ENCODE assay signal across 8 mouse cellular contexts in the genomic region with DNA sequence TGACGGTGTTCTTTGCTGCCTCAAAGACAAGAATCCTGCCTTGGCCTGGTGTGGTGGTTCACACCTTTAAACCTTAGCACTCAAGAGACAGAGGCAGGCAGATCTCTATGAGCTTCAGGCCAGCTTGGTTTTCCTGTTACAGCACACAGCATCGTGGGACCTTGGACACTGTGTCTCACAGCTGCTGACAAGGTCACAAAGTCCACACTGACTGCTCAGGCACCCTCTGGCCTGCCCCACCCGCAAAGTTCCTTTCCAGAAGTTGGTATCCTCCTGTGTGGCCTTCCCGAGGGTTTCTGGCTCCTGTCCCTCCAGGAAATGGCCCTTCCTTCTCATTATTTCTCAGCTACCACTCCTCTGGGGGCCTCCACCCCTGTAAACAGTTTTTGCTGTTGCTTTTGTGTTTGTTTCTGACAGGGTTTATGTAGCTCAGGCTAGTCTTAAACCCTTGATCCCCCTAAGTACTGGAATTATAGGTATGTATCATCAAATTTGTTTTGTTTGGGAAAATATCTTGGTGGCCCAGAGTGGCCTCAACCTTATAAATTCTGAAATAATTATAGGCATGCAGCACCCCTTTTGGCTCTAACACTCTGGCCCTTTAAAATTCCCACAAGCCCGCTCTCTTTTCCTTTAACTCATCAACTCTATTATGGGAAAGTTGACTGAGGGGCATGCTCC. TPM values are rescaled to one million over a fixed set of nuclear protein-coding genes. Genes with fewer than 3 reads are reported as not detected.
DNase-seq lines count a peak whose midpoint lies in the region; ATAC-seq and TF ChIP-seq lines count a peak whose summit lies in the region.

Gene Pabpc4, plus strand, starts transcription at position 631 of the 681 bp plus-strand sequence.

- intact Hi-C loops in left cerebral cortex, postnatal 10 days (cut with DNase I), result no loop called here

- H3K27me3 ChIP-seq in lung, embryonic 16.5 days (ENCODE audit: control insufficient read depth, insufficient read depth, low read depth, low read length), result no peaks in the 10 kb centered on the region
- no peaks in the 10 kb centered on the region for H3K27me3 ChIP-seq in embryonic facial prominence, embryonic 13.5 days
- no peaks in the 10 kb centered on the region for H3K27me3 ChIP-seq in heart, embryonic 14.5 days (ENCODE audit: control insufficient read depth, insufficient read depth, low read length)
- no peaks in the 10 kb centered on the region for H3K27me3 ChIP-seq in midbrain, postnatal 0 days (ENCODE audit: insufficient read depth, low read length)

- H3K36me3 ChIP-seq in lung, embryonic 16.5 days (ENCODE audit: control insufficient read depth, insufficient read depth, low read length), result no peaks in the 10 kb centered on the region
- no peaks in the 10 kb centered on the region for H3K36me3 ChIP-seq in embryonic facial prominence, embryonic 13.5 days
- no peaks in the 10 kb centered on the region for H3K36me3 ChIP-seq in heart, embryonic 14.5 days (ENCODE audit: control insufficient read depth, insufficient read depth, low read length)
- no peaks in the 10 kb centered on the region for H3K36me3 ChIP-seq in midbrain, postnatal 0 days (ENCODE audit: insufficient read depth, low read length)

- no peak within 1 kb of the TSS for H3K4me3 ChIP-seq in lung, embryonic 16.5 days (ENCODE audit: low read length)
- no peak within 1 kb of the TSS for H3K4me3 ChIP-seq in embryonic facial prominence, embryonic 13.5 days
- H3K4me3 ChIP-seq in heart, embryonic 14.5 days (ENCODE audit: control insufficient read depth in 1 of 2, insufficient read depth in 1 of 2, low read depth in 1 of 2, low read length in 2 of 2), result no peak within 1 kb of the TSS
- H3K4me3 ChIP-seq in midbrain, postnatal 0 days (ENCODE audit: low read depth, low read length), result no peak within 1 kb of the TSS

- WGBS in lung, embryonic 16.5 days, result 60% methylated on average over 5 of the region's 5 CpGs
- WGBS in embryonic facial prominence, embryonic 13.5 days, result 70% methylated on average over 5 of the region's 5 CpGs
- WGBS in heart, embryonic 14.5 days, result 55% methylated on average over 5 of the region's 5 CpGs
- 80% methylated on average over 5 of the region's 5 CpGs for WGBS in midbrain, postnatal 0 days

- H3K27ac ChIP-seq in lung, embryonic 16.5 days (ENCODE audit: low read length), result no peak within 1 kb of the TSS
- H3K27ac ChIP-seq in embryonic facial prominence, embryonic 13.5 days, result no peak within 1 kb of the TSS
- no peak within 1 kb of the TSS for H3K27ac ChIP-seq in heart, embryonic 14.5 days (replicated peaks in 1 of 2; ENCODE audit: control insufficient read depth in 1 of 2, insufficient read depth in 1 of 2, low read depth in 2 of 2, low read length in 2 of 2)
- H3K27ac ChIP-seq in midbrain, postnatal 0 days (ENCODE audit: low read depth, low read length), result no peak within 1 kb of the TSS

- no peak for DNase-seq in lung, postnatal 4 days
- no peak for DNase-seq in left cerebral cortex, postnatal 10 days (ENCODE audit: extremely low spot score in 1 of 2, low spot score in 2 of 2)
- no peak for DNase-seq in midbrain, postnatal 0 days (ENCODE audit: low spot score)
- DNase-seq in urinary bladder, postnatal 4 days (ENCODE audit: low spot score in 2 of 2), result no peak

- H3K4me1 ChIP-seq in lung, embryonic 16.5 days (replicated peaks; ENCODE audit: control insufficient read depth, insufficient read depth, low read length), result no peaks in the 10 kb centered on the region
- H3K4me1 ChIP-seq in embryonic facial prominence, embryonic 13.5 days, result 0 out of 2 replicates have a peak, but pooled peaks cover 3% of the 10 kb centered on the region
- peaks cover 6 to 12% of the 10 kb centered on the region in 2 experiments for H3K4me1 ChIP-seq in heart, embryonic 14.5 days (ENCODE audit: control insufficient read depth in 2 of 2, insufficient read depth in 2 of 2, low read length in 2 of 2)
- no peaks in the 10 kb centered on the region for H3K4me1 ChIP-seq in midbrain, postnatal 0 days (ENCODE audit: insufficient read depth, low read length)

- H3K9me3 ChIP-seq in lung, embryonic 16.5 days (ENCODE audit: control insufficient read depth, low read length), result no peaks in the 10 kb centered on the region
- no peaks in the 10 kb centered on the region for H3K9me3 ChIP-seq in embryonic facial prominence, embryonic 13.5 days
- no peaks in the 10 kb centered on the region for H3K9me3 ChIP-seq in heart, embryonic 14.5 days (ENCODE audit: control insufficient read depth, low read length)
- no peaks in the 10 kb centered on the region for H3K9me3 ChIP-seq in midbrain, postnatal 0 days (ENCODE audit: low read length)

- no peak within 1 kb of the TSS for H3K9ac ChIP-seq in lung, embryonic 16.5 days (ENCODE audit: low read length)
- H3K9ac ChIP-seq in embryonic facial prominence, embryonic 13.5 days, result no peak within 1 kb of the TSS
- H3K9ac ChIP-seq in heart, embryonic 14.5 days (ENCODE audit: low read length), result no peak within 1 kb of the TSS
- no peak within 1 kb of the TSS for H3K9ac ChIP-seq in midbrain, postnatal 0 days (replicated peaks; ENCODE audit: low read length, poor library complexity, severe bottlenecking)

- TF ChIP-seq CTCF in midbrain, postnatal 0 days (IDR thresholded peaks at IDR 0.05), result no peak

- no peak for ATAC-seq in lung, embryonic 16.5 days (ENCODE audit: low read depth)
- ATAC-seq in embryonic facial prominence, embryonic 13.5 days (ENCODE audit: insufficient number of reproducible peaks, insufficient read depth, low FRiP score, low TSS enrichment, low read depth), result no peak
- no peak for ATAC-seq in heart, embryonic 14.5 days (ENCODE audit: insufficient number of reproducible peaks, insufficient read depth, low FRiP score, low read depth)
- no peak for ATAC-seq in midbrain, postnatal 0 days (ENCODE audit: low FRiP score)
- no peak for ATAC-seq in cerebellum, adult (ENCODE audit: insufficient number of reproducible peaks, low FRiP score, low TSS enrichment)

- no peak within 1 kb of the TSS for H3K4me2 ChIP-seq in lung, embryonic 16.5 days (ENCODE audit: low read depth, low read length)
- H3K4me2 ChIP-seq in embryonic facial prominence, embryonic 13.5 days, result no peak within 1 kb of the TSS
- no peak within 1 kb of the TSS for H3K4me2 ChIP-seq in heart, embryonic 14.5 days (ENCODE audit: low read length)
- H3K4me2 ChIP-seq in midbrain, postnatal 0 days (ENCODE audit: low read depth, low read length, poor library complexity, severe bottlenecking), result no peak within 1 kb of the TSS

RNA-seq across cellular contexts. Expression of gene Pabpc4, which starts in this region (rescaled TPM):
- 25.4 and 28.2 TPM in 2 replicates for polyA plus RNA-seq in lung, embryonic 16.5 days (2015; fragmentation: Nextera tagmentation; extraction: Ambion mirVana)
- 36.8 and 41.2 TPM in 2 replicates for polyA plus RNA-seq in embryonic facial prominence, embryonic 13.5 days (2015; fragmentation: Nextera tagmentation; extraction: Ambion mirVana)
- 63.0 and 80.2 TPM in 2 replicates for polyA plus RNA-seq in heart, embryonic 14.5 days (2014; fragmentation: Nextera tagmentation; extraction: Ambion mirVana)
- 10 to 100 TPM; 42.4 to 47.5 TPM for total RNA-seq in left cerebral cortex, postnatal 10 days (2021)
- total RNA-seq in midbrain, postnatal 0 days (2014; rRNA removed), result 85.4 and 88.6 TPM in 2 replicates
- polyA plus RNA-seq in midbrain, postnatal 0 days (2015; fragmentation: Nextera tagmentation; extraction: Ambion mirVana), result 23.5 and 25.0 TPM in 2 replicates
